Mouse (Mus musculus): ENCODE results near the gene Bicra. TPM values are rescaled to one million over a fixed set of nuclear protein-coding genes. Genes with fewer than 3 reads are reported as not detected.

The Bicra gene
- total and polyA plus RNA-seq, 3 experiments, result 0.32 to 10.2 (median 2.2) TPM

DNA sequence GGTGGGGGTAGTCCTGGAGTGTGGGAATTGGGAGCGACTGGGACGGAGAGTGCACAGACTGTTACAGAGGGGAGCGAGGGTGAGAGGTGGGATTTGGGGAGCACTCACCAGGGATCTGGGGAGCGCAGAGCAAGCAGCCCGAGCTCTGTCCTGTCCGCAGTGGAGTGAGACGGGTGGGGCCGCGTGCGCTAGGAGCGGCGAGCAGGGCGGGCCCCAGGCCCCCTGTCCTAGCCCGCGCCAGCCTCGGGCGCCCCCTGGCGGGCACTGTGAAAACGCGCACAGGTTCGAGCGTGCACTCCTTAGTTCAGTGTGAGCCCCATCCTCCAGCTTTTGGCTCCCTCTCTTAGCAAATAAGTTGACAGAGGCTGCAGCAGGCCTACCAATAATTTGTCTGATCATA is 80.4 kb downstream of the Bicra start, which contains the start of gene Ehd2:
Ehd2 (minus strand) TSS at position 256 of the 400 bp plus-strand sequence.
- DNase-seq (ENCODE audit: extremely low read depth), result peak; percentile 62
- H3K4me1 ChIP-seq (ENCODE audit: control insufficient read depth in 1 of 2, insufficient read depth in 2 of 2), result peaks cover 2 to 31% of the 10 kb centered on the region in 2 experiments; a peak in 3 of 4 replicates
- no peaks in the 10 kb centered on the region for H3K9me3 ChIP-seq (replicated peaks; ENCODE audit: low read length)
- no peaks in the 10 kb centered on the region for H3K79me2 ChIP-seq (replicated peaks; ENCODE audit: control insufficient read depth, extremely low read depth, insufficient read depth, poor library complexity, severe bottlenecking)
- H3K4me3 ChIP-seq (replicated peaks in 1 of 3; ENCODE audit: low read depth in 2 of 3, low read length in 2 of 3, poor library complexity in 1 of 3), result peak within 1 kb of the TSS; percentile 35 to 64 (median 46)
- in situ Hi-C loops (cut with MboI; ENCODE audit: low pct_ligation_motif_present, low pct_unique_long_range_greater_than_20kb, low sequenced_read_pairs) (no loop called here), dilution Hi-C loops (cut with MboI; ENCODE audit: extremely low pct_ligation_motif_present, extremely low pct_unique_long_range_greater_than_20kb, low sequenced_read_pairs) (loop anchor here (25.0 kb wide), 1 partner anchor 195 kb away; no protein-coding TSS in a partner anchor)
- peak within 1 kb of the TSS; percentile 72 for H3K9ac ChIP-seq (ENCODE audit: insufficient read depth, low read depth)
- H3K27ac ChIP-seq (ENCODE audit: insufficient read depth, low read depth), result no peak within 1 kb of the TSS
- H3K36me3 ChIP-seq (replicated peaks in 1 of 2; ENCODE audit: control insufficient read depth in 1 of 2, insufficient read depth in 1 of 2, low read length in 1 of 2), result peaks cover 15 to 23% of the 10 kb centered on the region in 2 experiments
- no peak for TF ChIP-seq USF2 (conservative IDR thresholded peaks at IDR 0.05; ENCODE audit: low read depth, low read length)
- TF ChIP-seq ETS1 (conservative IDR thresholded peaks at IDR 0.05; ENCODE audit: low read depth, low read length), result no peak
- TF ChIP-seq MAZ (IDR thresholded peaks at IDR 0.05; ENCODE audit: low read depth, low read length), result peak; percentile 94
- TF ChIP-seq TBP (conservative IDR thresholded peaks at IDR 0.05; ENCODE audit: low read depth, low read length), result no peak
- no peak for TF ChIP-seq HCFC1 (IDR thresholded peaks at IDR 0.05; ENCODE audit: low read depth, low read length)
- no peak for TF ChIP-seq ZKSCAN1 (IDR thresholded peaks at IDR 0.05; ENCODE audit: borderline replicate concordance, low read depth, low read length)
- no peak for TF ChIP-seq GABPA (IDR thresholded peaks at IDR 0.05; ENCODE audit: insufficient replicate concordance, low read depth, low read length)
- peak; percentile 82 for TF ChIP-seq RAD21 (IDR thresholded peaks at IDR 0.05; ENCODE audit: low read depth, low read length)
- TF ChIP-seq SMC3 (IDR thresholded peaks at IDR 0.05; ENCODE audit: low read depth, low read length), result peak; percentile 88
- peak; percentile 58 for TF ChIP-seq POLR2A (IDR thresholded peaks at IDR 0.05; ENCODE audit: low read depth, low read length)
- TF ChIP-seq CTCF (conservative IDR thresholded peaks at IDR 0.05 in 1 of 2, IDR thresholded peaks at IDR 0.05 in 1 of 2; ENCODE audit: low read depth in 2 of 2, low read length in 2 of 2), result peak; percentile 37 to 95
- TF ChIP-seq MAX (IDR thresholded peaks at IDR 0.05; ENCODE audit: low read length), result peak; percentile 76
- peak; percentile 46 for TF ChIP-seq NELFE (IDR thresholded peaks at IDR 0.05; ENCODE audit: low read depth, low read length)
- TF ChIP-seq CHD2 (IDR thresholded peaks at IDR 0.05; ENCODE audit: low read length), result no peak
- no peak for TF ChIP-seq ZNF384 (IDR thresholded peaks at IDR 0.05; ENCODE audit: low read depth, low read length)
- no peak for TF ChIP-seq POLR2AphosphoS2 (IDR thresholded peaks at IDR 0.05; ENCODE audit: low read depth, low read length)
- no peak for TF ChIP-seq USF1 (IDR thresholded peaks at IDR 0.05; ENCODE audit: low read depth, low read length)
- TF ChIP-seq ZMIZ1 (IDR thresholded peaks at IDR 0.05; ENCODE audit: low read depth, low read length), result no peak
- TF ChIP-seq MAFK (IDR thresholded peaks at IDR 0.05; ENCODE audit: insufficient replicate concordance, low read length), result no peak
- TF ChIP-seq KAT2A (IDR thresholded peaks at IDR 0.05; ENCODE audit: insufficient replicate concordance, low read length), result no peak
- no peak for TF ChIP-seq CHD1 (IDR thresholded peaks at IDR 0.05; ENCODE audit: low read depth, low read length)
- TF ChIP-seq ELF1 (IDR thresholded peaks at IDR 0.05; ENCODE audit: low read depth, low read length), result no peak
- TF ChIP-seq NRF1 (IDR thresholded peaks at IDR 0.05; ENCODE audit: low read depth, low read length), result peak; percentile 31; the same call in 1 of the 2 replicates
- peak; percentile 48; the same call in 1 of the 2 replicates for TF ChIP-seq BHLHE40 (IDR thresholded peaks at IDR 0.05; ENCODE audit: low read depth, low read length)
- TF ChIP-seq SIN3A (IDR thresholded peaks at IDR 0.05; ENCODE audit: low read length), result peak; percentile 57; the same call in 1 of the 2 replicates
- no peak for TF ChIP-seq MEF2A (IDR thresholded peaks at IDR 0.05; ENCODE audit: borderline replicate concordance, low read depth, low read length)
- no peak for TF ChIP-seq EP300 (IDR thresholded peaks at IDR 0.05; ENCODE audit: low read length)
- TF ChIP-seq JUN (IDR thresholded peaks at IDR 0.05; ENCODE audit: insufficient read depth, low read depth, low read length), result no peak
- TF ChIP-seq ZC3H11A (IDR thresholded peaks at IDR 0.05; ENCODE audit: low read depth, low read length), result peak; percentile 42; the same call in 1 of the 2 replicates
- no peak for TF ChIP-seq RCOR1 (conservative IDR thresholded peaks at IDR 0.05; ENCODE audit: low read depth, low read length)
- TF ChIP-seq UBTF (IDR thresholded peaks at IDR 0.05; ENCODE audit: low read depth, low read length), result no peak
- TF ChIP-seq PAX5 (IDR thresholded peaks at IDR 0.05; ENCODE audit: low read length), result no peak
- TF ChIP-seq E2F4 (IDR thresholded peaks at IDR 0.05; ENCODE audit: insufficient replicate concordance, low read depth, low read length), result 0 out of 2 replicates have a peak, but pooled peaks have one; percentile 34
- peak; percentile 50 for TF ChIP-seq MXI1 (IDR thresholded peaks at IDR 0.05; ENCODE audit: low read depth, low read length)
- peak; percentile 79; the same call in 1 of the 2 replicates for TF ChIP-seq MYC (IDR thresholded peaks at IDR 0.05; ENCODE audit: low read depth, low read length)
- TF ChIP-seq TCF12 (IDR thresholded peaks at IDR 0.05; ENCODE audit: low read depth, low read length), result peak; percentile 38; the same call in 1 of the 2 replicates
- peak; percentile 57; the same call in 1 of the 2 replicates for TF ChIP-seq IRF4 (IDR thresholded peaks at IDR 0.05; ENCODE audit: low read depth, low read length)
- no peak for TF ChIP-seq JUND (conservative IDR thresholded peaks at IDR 0.05; ENCODE audit: low read depth, low read length)
- no peaks in the 10 kb centered on the region for H3K27me3 ChIP-seq (replicated peaks)
- H3K4me2 ChIP-seq (ENCODE audit: insufficient read depth, low read depth, poor library complexity, severe bottlenecking), result peak within 1 kb of the TSS; percentile 83
